Mouse (Mus musculus): ENCODE results near the gene Edar. TPM values are rescaled to one million over a fixed set of nuclear protein-coding genes. Genes with fewer than 3 reads are reported as not detected.

Gene Edar
- total and polyA plus RNA-seq, 3 experiments = 0.31 to 0.47 (median 0.39) TPM

DNA sequence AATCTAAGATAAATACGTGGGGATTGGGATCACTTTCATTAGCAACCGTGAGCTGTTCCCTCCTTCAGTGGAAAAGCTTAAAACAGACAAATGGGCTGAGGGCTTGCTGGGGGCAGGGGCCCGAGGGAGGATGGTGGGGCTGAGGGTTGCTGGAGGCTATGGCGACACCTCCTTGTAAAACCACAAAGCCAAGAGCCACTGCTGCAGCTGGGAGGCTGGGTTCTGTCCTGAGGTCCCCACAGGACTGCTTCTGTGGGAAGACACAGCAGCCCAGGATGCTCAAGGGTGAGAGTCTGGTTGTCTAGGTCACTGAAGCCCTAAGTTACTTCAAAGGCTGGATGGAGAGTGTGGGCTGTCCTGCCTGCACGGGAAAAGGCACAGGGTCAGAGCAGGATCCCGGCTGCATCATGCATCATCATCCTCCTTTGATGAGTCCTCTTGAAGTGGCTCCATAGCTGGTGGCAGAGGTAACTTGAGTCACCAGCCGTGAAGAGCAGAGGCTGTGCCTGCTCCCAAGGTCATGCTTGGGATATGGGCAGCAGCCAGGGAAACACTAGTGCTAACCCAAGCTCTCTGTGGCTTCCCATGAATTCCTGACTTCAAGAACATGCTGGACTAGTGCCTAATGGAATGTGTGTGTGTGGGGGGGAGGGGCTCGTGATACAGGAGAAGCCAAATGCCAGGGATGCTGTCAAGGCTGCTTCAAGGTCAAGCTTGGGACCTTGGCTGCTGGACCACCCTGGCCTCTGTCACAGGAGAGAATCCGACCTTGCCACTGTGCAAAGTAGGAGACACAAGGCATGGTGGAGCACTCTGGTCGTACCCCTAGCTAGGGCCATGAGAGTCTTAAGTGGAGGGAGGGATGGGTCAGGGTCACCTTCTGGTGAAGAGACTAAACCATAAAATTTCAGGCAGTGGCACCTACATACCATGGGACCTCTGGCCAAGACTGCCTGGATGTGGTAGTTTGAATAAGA lies 22.7 kb downstream of the Edar start:
- intact Hi-C loops (cut with DNase I) = no loop called here
- no peak overlapping the region for H3K9ac ChIP-seq (ENCODE audit: low read depth, low read length)
- DNase-seq = peak in 1 of 2 experiments; percentile 14

DNA sequence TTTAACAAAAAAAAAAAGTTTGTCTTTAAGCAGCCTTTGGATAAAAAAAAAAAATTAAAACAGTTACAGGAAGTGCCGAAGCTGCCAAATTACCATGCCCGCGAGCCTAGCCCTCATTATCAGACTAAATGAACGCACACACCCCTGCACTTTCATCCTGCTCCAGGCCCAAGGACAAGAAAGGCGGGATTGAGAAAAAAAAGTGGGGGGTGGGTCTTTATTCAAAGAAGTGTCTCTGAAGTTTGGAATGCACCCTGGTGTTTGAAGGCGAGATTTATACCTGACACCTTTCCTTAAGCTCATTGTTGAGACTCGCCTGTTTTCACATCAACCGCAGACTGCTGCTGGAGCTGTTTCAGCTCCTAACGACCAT lies 23.4 kb downstream of the Edar start:
- DNase-seq = no peak
- intact Hi-C loops (cut with DNase I) = no loop called here
- no peak overlapping the region for H3K4me3 ChIP-seq
- TF ChIP-seq EP300 (IDR thresholded peaks at IDR 0.05; ENCODE audit: insufficient read depth, low read depth, low read length) (no peak), CTCF (IDR thresholded peaks at IDR 0.05) (no peak), POLR2A (IDR thresholded peaks at IDR 0.05; ENCODE audit: insufficient read depth, low read depth, low read length) (no peak)
- H3K79me2 ChIP-seq (replicated peaks; ENCODE audit: control insufficient read depth, insufficient read depth, low read length) = no peaks in the 10 kb centered on the region
- H3K27ac ChIP-seq = no peak overlapping the region
- H3K4me1 ChIP-seq (ENCODE audit: control insufficient read depth, insufficient read depth, low read length) = no peaks in the 10 kb centered on the region
- H3K27me3 ChIP-seq (ENCODE audit: control insufficient read depth, insufficient read depth, low read length) = no peaks in the 10 kb centered on the region
- no peaks in the 10 kb centered on the region for H3K36me3 ChIP-seq (ENCODE audit: control insufficient read depth, insufficient read depth, low read length)
- 18% methylated on average over 9 of the region's 9 CpGs for WGBS
- no peak overlapping the region for H3K9ac ChIP-seq (ENCODE audit: low read depth, low read length)

More for the DNA sequence above, 22.7 kb downstream of the Edar start:
- no peaks in the 10 kb centered on the region for H3K36me3 ChIP-seq (ENCODE audit: control insufficient read depth, insufficient read depth, low read length)
- WGBS = 35% methylated on average over 10 of the region's 10 CpGs
- no peaks in the 10 kb centered on the region for H3K4me1 ChIP-seq (ENCODE audit: control insufficient read depth, insufficient read depth, low read length)
- H3K4me3 ChIP-seq = no peak overlapping the region
- no peaks in the 10 kb centered on the region for H3K79me2 ChIP-seq (replicated peaks; ENCODE audit: control insufficient read depth, insufficient read depth, low read length)
- TF ChIP-seq POLR2A (IDR thresholded peaks at IDR 0.05; ENCODE audit: insufficient read depth, low read depth, low read length) = no peak
- no peak for TF ChIP-seq EP300 (IDR thresholded peaks at IDR 0.05; ENCODE audit: insufficient read depth, low read depth, low read length)
- TF ChIP-seq CTCF (IDR thresholded peaks at IDR 0.05) = no peak
- H3K27me3 ChIP-seq (ENCODE audit: control insufficient read depth, insufficient read depth, low read length) = no peaks in the 10 kb centered on the region
- H3K27ac ChIP-seq = no peak overlapping the region

- Histone ChIP-seq H3K27me3 (ENCODE audit: control insufficient read depth, insufficient read depth, low read length) (no peaks in the 10 kb centered on the region), H3K79me2 (replicated peaks; ENCODE audit: control insufficient read depth, insufficient read depth, low read length) (no peaks in the 10 kb centered on the region), H3K9ac (ENCODE audit: low read depth, low read length) (no peak overlapping the region), H3K4me1 (ENCODE audit: control insufficient read depth, insufficient read depth, low read length) (no peaks in the 10 kb centered on the region), H3K36me3 (ENCODE audit: control insufficient read depth, insufficient read depth, low read length) (no peaks in the 10 kb centered on the region), H3K27ac (no peak overlapping the region), H3K4me3 (no peak overlapping the region)
- TF ChIP-seq EP300 (IDR thresholded peaks at IDR 0.05; ENCODE audit: insufficient read depth, low read depth, low read length) (no peak), POLR2A (IDR thresholded peaks at IDR 0.05; ENCODE audit: insufficient read depth, low read depth, low read length) (no peak), CTCF (IDR thresholded peaks at IDR 0.05) (no peak)
- 21% methylated on average over 22 of the region's 22 CpGs for WGBS
- intact Hi-C loops (cut with DNase I) = no loop called here
- DNase-seq = no peak
These were observed 24.0 kb downstream of the Edar start for GRCm38 (mm10) chr10:58651270-58652042.

DNA sequence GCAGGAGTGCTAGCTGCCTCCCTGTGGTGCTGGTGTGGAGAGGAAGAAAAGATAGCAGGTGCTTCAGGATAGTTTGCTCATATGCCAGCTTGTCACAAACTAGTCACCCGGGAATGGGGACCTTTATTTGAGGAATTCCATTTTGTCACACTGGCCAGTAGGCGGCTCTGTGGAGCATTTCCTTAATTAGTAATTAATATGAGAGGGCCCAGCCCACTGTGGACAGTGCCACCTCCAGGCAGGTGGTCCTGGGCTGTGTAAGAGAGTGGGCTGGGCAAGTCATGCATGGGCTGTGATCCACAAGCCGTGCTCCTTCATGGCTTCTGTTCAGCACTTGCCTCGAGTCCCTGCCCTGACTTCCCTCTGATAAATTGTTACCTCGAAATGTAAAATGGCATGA lies 26.7 kb downstream of the Edar start:
- Histone ChIP-seq H3K79me2 (replicated peaks; ENCODE audit: control insufficient read depth, insufficient read depth, low read length) (no peaks in the 10 kb centered on the region), H3K4me1 (ENCODE audit: control insufficient read depth, insufficient read depth, low read length) (no peaks in the 10 kb centered on the region), H3K4me3 (no peak overlapping the region), H3K27ac (no peak overlapping the region), H3K9ac (ENCODE audit: low read depth, low read length) (no peak overlapping the region), H3K27me3 (ENCODE audit: control insufficient read depth, insufficient read depth, low read length) (no peaks in the 10 kb centered on the region), H3K36me3 (ENCODE audit: control insufficient read depth, insufficient read depth, low read length) (no peaks in the 10 kb centered on the region)
- WGBS = 74% methylated on average over 5 of the region's 5 CpGs
- intact Hi-C loops (cut with DNase I) = no loop called here
- TF ChIP-seq CTCF (IDR thresholded peaks at IDR 0.05) (peak; percentile 11; the same call in 1 of the 2 replicates), EP300 (IDR thresholded peaks at IDR 0.05; ENCODE audit: insufficient read depth, low read depth, low read length) (no peak)
- no peak for DNase-seq

DNA sequence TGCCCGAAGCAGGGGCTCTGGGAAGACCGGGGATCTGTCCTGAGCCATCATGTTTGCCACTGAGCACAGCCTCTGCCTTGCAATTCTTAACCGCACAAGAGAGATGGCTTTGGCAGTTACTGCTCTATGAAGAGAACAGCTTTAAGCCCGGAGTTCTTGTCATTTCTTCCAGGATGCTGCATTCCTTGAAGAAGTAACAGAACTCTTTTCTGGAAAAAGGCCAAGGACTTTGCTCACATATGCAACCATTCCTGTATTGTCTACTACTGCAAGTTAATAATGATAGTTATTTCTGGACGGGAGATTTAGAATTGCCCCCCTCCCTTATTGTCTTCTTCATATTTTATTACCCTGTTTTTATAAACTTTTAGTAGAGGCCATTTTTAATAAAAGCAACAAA lies 30.8 kb downstream of the Edar start:
- no peaks in the 10 kb centered on the region for H3K79me2 ChIP-seq (replicated peaks; ENCODE audit: control insufficient read depth, insufficient read depth, low read length)
- DNase-seq = no peak
- no peak overlapping the region for H3K4me3 ChIP-seq
- no peaks in the 10 kb centered on the region for H3K27me3 ChIP-seq (ENCODE audit: control insufficient read depth, insufficient read depth, low read length)
- intact Hi-C loops (cut with DNase I) = no loop called here
- no peak overlapping the region for H3K27ac ChIP-seq
- no peaks in the 10 kb centered on the region for H3K4me1 ChIP-seq (ENCODE audit: control insufficient read depth, insufficient read depth, low read length)
- no peaks in the 10 kb centered on the region for H3K36me3 ChIP-seq (ENCODE audit: control insufficient read depth, insufficient read depth, low read length)
- TF ChIP-seq CTCF (IDR thresholded peaks at IDR 0.05) (no peak), EP300 (IDR thresholded peaks at IDR 0.05; ENCODE audit: insufficient read depth, low read depth, low read length) (no peak), POLR2A (IDR thresholded peaks at IDR 0.05; ENCODE audit: insufficient read depth, low read depth, low read length) (no peak)
- H3K9ac ChIP-seq (ENCODE audit: low read depth, low read length) = no peak overlapping the region
- WGBS = 54% methylated on average over 5 of the region's 5 CpGs

All from heart, adult 2 months (tissue).